Mouse (Mus musculus): ENCODE data around the gene Maff.

The Maff gene

GRCm38 (mm10) chr15:79329979-79330363 is 16.4 kb upstream of the Maff start:
- in situ Hi-C loops (cut with MboI, MseI): no loop called here

GRCm38 (mm10) chr15:79330521-79330920 is 15.9 kb upstream of the Maff start:
- in situ Hi-C loops (cut with MboI, MseI): no loop called here

DNA sequence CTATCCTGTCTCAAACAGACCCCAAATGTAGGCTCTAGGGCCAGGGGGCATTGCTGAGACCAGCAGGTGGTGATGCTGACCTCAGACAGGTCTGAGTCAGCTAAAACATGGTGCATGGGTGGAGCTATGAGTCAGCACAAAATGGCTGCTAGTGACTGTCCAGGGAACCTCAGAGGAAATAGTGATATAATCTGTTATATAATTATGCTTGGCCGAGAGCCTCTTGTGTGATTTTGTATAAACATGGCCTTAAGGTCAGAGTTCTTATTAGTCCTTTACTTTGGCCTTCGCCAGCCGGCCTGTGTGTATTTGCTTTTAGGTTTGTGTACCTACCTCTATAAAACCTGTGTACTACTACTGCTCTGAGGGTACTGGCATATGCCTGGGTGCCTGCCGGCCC is 13.0 kb upstream of the Maff start:
- in situ Hi-C loops (cut with MboI, MseI): no loop called here

GRCm38 (mm10) chr15:79335061-79335655 is 11.3 kb upstream of the Maff start:
- in situ Hi-C loops (cut with MboI, MseI): no loop called here

DNA sequence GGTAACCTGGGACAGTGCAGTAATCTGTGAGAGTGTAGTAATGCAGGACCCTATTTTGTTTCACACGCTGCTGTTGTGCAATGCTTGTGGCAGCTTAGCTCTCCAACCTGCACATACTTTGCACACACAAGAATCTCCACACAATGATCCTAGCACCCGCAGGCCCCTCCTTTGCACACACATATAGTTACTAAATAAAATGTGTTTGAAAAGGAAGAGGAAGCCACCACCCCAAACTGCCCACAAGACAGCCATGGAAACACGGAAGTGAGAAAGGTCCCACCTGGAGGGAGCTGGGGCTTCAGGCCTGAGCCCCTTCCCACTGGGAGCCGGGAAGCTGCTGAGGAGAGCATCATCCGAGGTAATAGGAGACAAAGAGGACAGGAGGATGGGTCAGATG is 7.4 kb upstream of the Maff start:
- in situ Hi-C loops (cut with MboI, MseI): no loop called here

DNA sequence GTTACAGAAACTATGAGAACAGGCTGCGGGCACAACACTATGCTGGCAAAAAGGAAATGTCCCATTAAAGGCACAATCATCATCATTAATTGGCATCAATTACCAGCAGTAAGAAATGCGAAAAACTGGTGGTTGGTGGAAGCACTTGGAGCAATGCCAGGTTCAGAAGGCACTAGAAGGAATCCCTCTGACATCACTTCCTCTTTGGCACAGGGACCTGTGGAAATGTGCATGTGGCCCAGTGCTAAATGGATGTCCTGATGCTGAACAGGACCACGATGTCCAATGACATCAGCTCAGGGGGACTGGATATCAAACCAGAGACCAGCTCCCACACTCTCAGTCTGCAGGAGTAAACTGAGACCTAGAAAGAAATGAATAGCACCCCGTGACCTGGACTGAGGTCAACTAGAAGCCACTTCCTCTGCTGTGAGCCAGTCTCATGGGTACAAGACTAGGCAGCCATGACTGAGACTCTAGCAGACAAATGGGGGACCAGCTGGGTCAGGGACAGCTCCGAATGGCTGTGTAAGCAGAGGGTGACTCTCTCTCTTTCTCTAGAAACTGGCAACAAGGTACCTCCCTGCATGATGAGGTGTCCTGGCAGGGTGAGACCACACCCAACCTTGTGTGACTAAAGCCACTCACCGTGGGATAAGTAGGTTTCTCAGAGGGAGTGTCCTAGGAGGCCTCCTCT is 3.6 kb upstream of the Maff start:
- in situ Hi-C loops (cut with MboI, MseI): no loop called here

DNA sequence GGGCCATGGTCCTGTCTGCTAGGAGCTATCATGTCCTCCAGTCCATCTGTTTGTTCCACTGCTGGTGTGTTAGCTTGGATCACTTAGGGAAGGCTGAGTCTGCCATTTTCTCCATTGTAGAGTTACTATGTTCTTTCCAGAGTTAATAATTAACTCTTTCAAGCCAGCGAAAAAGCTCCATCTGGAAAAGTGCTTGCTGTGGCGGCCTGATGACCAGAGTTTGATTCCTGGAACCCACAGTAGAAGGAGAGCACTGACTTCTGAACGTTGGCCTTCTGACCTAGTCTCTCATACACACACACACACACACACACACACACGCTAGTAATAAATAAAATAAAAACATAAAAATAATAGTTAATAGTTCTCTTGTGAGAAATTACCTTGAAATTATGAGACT is 1.8 kb upstream of the Maff start:
- in situ Hi-C loops (cut with MboI, MseI): no loop called here

GRCm38 (mm10) chr15:79347165-79347844 is 884 bp downstream of the Maff start:
- in situ Hi-C loops (cut with MboI, MseI): no loop called here

- in situ Hi-C loops (cut with MboI, MseI): no loop called here
These were observed 1.6 kb downstream of the Maff start for GRCm38 (mm10) chr15:79347845-79348506.

DNA sequence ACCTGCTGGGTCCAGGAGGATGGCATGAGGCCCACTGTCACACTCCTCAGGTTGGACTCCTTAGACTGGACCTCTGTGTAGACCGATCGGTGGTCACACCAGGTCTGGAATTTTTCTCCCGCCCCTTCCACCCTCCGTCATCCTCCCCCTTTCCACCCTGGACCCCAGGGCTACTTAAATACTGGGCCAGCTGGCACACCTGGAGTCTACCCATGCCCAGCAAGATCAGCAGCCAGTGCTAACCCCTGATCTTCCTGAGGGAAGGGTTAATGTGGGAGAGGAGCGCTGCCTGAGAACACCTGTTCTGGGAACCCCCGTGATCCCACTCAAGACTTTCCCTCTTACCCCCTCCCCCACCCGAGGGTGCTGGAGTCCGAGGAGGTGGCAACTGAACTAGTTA is 2.2 kb downstream of the Maff start:
- in situ Hi-C loops (cut with MboI, MseI): no loop called here

DNA sequence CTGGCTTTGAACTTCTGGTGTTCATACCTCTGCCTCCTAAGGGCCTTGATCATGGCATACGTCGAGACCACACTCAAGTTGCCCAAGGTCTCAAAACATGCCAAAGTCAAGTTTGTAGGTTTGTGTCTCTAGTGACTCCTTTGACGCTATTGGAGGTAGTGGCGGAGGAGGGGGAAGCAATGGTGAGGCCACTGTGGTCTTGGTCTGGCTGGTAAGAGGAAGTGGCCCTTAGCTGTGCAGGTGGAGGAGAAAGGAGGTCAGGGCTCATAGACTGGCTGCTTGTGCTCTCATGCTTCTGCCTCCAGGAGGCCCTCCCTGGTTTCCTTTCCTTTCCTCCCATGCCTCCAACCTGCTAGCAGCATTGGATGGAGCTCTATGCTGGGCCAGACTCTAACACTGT is 4.4 kb downstream of the Maff start:
- in situ Hi-C loops (cut with MboI, MseI): no loop called here

- in situ Hi-C loops (cut with MboI, MseI): no loop called here
These were observed 4.9 kb downstream of the Maff start for GRCm38 (mm10) chr15:79351331-79351767.

- in situ Hi-C loops (cut with MboI, MseI): no loop called here
These were observed 6.1 kb downstream of the Maff start for GRCm38 (mm10) chr15:79352479-79352878.

DNA sequence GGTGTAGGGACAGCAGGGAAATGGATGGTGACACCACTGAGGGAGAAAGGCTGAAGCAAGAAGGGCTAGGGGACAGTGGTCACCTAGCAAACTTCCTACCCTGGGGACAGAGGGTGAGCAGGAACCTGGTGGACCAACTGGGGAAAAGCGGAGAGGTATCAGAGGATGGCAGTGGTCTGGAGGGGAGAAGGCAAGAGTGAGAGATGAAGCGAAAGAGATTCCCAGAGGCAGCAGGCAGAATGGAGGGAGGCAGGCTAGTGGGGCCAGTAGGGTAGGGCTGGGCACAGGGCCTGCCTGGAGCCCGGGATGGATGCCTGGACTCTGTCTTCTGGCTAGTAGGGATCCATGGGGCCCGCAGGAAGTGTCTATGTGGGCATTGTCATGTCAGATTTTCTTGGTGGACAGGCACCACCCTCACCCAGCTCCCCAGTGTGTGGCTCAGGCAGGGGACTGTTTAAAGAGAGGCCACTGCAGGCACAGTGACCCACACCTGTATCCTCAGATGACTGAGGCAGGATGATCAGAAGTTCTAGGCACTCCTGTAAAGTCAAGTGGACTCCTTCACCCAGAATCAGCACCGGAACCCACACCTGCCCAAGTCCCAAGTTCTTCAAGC is 7.4 kb downstream of the Maff start:
- in situ Hi-C loops (cut with MboI, MseI): no loop called here

DNA sequence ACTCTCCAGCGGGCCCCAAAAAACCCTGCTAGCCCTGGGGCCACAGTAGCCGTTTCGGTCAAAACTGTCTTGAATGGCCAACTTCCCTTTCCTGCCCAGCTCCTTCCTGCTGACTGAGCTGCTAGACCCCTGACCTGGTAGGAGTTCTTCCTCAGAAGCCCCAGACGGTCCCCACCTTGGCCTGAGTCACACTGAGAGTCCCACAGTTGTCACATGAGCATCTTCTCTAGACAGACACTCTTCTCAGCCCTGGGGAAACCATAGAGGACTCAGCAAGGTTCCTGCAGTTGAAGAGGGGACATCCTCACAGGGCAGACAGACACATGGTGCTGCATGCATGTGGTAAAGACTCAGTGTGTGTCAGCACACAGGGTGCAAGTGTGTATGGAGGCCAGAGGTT is 8.2 kb downstream of the Maff start:
- in situ Hi-C loops (cut with MboI, MseI): no loop called here

GRCm38 (mm10) chr15:79356481-79356880 is 10.1 kb downstream of the Maff start:
- in situ Hi-C loops (cut with MboI, MseI): no loop called here

DNA sequence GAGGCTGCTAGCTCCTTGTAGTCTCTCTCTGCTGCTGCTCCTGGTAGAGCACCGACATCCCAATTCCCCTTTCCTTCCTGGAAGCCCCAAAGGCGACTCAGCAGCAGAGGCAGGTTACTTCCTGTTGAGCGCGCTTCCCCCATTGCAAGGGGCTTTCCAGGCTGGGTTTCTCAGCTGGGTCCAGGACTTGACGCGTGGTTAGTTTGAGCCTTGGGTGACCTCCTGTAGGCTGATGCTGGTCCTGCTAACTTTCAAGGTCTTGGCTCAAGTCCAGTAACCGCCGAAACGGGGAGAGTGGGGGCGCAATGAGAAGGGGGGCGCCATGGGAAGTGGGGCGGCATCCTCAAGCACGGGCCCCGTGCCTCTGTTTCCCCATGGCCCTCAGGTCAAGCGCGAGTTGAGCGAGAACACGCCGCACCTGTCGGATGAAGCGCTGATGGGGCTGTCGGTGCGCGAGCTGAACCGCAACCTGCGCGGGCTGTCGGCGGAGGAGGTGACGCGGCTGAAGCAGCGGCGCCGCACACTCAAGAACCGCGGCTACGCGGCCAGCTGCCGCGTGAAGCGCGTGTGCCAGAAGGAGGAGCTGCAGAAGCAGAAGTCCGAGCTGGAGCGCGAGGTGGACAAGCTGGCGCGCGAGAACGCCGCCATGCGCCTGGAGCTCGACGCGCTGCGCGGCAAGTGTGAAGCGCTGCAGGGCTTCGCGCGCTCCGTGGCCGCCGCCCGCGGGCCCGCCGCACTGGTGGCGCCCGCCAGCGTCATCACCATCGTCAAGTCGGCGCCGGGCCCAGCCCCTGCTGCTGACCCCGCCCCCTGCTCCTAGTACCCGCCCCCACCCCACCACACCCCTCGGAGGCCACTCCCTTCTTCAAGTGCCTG is 10.9 kb downstream of the Maff start:
- in situ Hi-C loops (cut with MboI, MseI): no loop called here

DNA sequence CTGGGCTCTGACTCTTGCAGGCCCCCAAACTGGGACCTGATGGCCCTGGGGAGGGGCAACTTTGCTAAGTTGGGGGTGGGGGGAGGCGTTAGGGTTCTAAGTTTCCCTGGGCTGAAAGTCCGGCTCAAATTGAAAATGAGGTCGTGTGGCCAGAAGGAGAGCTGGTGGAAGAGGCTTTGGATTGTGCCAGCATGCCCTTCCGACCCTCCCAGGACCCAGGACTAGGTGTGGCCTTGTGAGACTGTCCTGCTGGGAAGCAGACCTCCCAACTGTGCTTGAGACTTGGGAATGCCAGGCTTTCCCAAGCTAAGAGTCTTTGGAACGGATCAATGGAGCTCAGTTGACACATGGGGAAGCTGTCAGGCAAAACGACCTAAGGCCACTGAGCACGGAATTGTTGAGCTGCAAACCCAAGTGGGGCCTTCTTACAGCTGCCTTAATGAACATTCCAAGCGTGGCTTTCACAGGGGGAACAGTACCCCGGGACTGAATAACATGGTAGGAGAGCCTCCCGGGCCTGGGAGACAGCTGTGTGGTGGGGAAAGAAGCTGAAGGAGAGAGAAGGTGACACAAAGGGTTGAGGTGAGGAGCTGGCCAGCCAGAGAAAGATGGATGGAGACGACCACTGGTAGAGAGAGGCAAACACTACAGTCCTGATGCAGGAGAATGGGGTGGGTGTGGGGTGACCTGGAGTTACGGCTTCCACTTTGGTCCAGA is 11.7 kb downstream of the Maff start:
- in situ Hi-C loops (cut with MboI, MseI): no loop called here

- in situ Hi-C loops (cut with MboI, MseI): no loop called here
These were observed 13.5 kb downstream of the Maff start for GRCm38 (mm10) chr15:79359954-79360353.

- in situ Hi-C loops (cut with MboI, MseI): no loop called here
These were observed 13.9 kb downstream of the Maff start for GRCm38 (mm10) chr15:79360371-79360770.

Measured in regulatory T cell (primary cell).